Mouse (Mus musculus) layer of hippocampus, adult 2 months (tissue): ENCODE measurements around the gene Mab21l1. TPM values are rescaled to one million over a fixed set of nuclear protein-coding genes. Genes with fewer than 3 reads are reported as not detected.
A peak's percentile ranks its signal among the peaks of the same experiment; 100 is the strongest.

Experiments used
- DNase-seq, 2 experiments: peaks; one replicate each; pipeline ENCODE4 v3.0.0; 2022; ENCODE audit warnings: low spot score in 2 of 2
- H3K27ac ChIP-seq: fragments of 200-600 bp; 2 replicates; pipeline ENCODE4 v1.8.1; 2022
- H3K4me3 ChIP-seq: fragments of 200-600 bp; 2 replicates; pipeline ENCODE4 v1.8.1; 2022; ENCODE audit warnings: mild to moderate bottlenecking
- CTCF ChIP-seq: fragments of 200-600 bp; conservative IDR thresholded peaks from 2 replicates; pipeline ENCODE4 v1.8.1; 2022; ENCODE audit warnings: antibody characterized with exemption, mild to moderate bottlenecking, moderate library complexity
- total RNA-seq, 2 experiments: library from RNA; stranded (reverse); gene quantifications; 2 replicates each; pipeline ENCODE4 v1.2.3; 2021

Gene Mab21l1
- total RNA-seq, 2 experiments from 2014 or later: 0.64 to 0.77 TPM

DNA sequence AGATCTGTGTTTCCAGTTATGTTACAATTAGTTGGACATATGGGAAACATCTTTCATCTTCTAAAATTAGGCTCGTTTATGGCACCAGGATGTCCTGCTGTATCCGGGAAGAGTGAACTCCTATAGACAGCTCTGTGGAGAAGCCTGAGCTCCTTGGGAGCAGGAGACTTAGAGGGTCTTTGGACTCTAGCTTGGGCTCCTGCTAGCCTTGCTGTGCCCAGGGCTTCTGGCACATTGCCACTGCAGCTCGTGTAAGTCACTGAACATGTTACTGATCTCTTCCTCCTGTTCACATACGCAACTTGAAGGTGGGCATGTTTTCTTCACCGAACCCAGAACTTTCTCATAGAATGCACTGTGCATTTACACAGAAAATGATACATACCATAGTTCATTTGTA lies 9.9 kb downstream of the Mab21l1 start:
- H3K27ac ChIP-seq: no peak overlapping the region
- TF ChIP-seq CTCF: no peak
- no peak overlapping the region for H3K4me3 ChIP-seq
- no peak for DNase-seq

DNA sequence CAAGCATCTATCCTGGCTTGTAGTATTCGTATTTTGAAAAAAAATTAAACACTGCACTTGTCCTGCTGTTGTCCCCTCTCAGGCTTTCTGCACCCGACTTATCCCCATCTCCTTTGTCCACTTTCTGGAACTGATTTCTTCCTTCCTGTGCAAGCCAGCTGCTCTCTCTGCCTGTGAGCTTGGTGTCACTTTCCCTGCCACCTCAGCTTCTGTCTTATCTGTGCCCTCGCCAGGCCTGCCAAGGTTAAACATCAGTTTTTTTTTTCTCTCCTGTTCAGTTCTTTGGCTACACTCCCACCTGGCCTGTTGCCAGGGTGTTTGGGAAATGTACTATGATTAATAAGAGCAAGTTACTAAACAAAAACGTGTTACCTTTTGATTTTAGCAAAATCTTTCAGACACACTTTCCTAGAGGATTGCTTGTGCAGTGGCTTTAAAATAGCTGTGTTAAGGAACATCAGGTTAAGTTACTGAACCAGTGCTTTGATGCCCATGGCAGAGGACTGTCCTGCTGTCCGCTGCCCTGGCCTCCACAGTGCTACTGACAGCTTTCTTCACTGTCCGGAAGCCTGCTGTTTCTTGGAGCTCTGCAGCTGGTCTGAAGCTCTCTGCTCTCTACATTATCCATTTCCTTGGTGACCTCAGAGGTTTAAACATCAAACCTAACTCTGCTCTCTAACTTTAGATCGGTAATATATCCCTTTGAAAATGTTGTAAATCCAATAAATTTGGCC lies 11.7 kb downstream of the Mab21l1 start:
- peak overlapping the region; percentile 32; the same call in 1 of the 2 replicates for H3K27ac ChIP-seq
- no peak for DNase-seq
- no peak overlapping the region for H3K4me3 ChIP-seq
- no peak for TF ChIP-seq CTCF

DNA sequence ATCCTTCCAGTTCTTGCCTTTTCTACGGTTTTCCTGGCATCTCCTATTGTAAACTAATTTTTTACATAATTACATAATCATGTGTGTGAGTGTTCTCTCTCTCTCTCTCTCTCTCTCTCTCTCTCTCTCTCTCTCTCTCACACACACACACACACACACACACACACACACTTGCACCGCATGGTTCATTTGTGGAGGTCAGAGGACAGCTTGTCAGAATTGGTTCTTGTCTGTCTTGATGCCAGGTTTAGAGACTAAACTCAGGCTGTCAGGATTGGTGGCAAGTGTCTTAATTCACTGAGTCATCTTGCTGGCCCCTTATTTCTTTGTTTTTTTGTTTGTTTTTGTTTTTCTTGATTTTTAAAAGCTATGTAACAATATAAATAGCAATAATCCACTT lies 12.5 kb downstream of the Mab21l1 start:
- TF ChIP-seq CTCF: no peak
- Histone ChIP-seq H3K27ac (no peak overlapping the region), H3K4me3 (no peak overlapping the region)
- no peak for DNase-seq

DNA sequence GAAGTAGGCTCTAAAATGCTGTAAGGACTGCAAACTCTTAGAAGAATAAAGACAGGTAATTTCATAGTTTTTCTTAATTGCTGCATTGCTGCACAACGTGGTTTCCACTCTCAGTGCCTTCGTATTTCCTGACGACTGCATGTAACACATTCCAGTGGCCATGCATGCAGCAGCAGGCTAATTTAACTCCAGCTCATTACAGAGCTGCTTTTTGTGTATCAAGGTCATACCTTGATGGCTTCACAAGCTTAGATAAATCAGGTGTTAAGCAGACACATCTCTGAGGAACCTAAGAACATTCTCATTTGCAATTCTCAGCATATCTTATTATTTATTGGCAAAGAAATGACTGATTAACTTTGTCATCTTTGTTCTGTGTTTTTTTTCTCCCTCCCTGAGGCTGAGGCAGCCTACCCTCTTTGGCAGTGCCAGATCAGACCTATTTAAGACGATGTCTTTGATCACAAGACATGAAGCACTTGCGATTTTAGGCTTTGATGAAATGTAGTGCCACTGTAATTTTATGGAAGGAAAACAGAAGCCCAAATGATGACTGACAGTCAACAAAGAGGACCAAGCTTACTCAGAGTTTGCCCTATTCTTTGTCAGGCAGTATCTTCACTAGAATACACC lies 32.8 kb downstream of the Mab21l1 start:
- Histone ChIP-seq H3K4me3 (no peak overlapping the region), H3K27ac (no peak overlapping the region)
- DNase-seq: no peak
- no peak for TF ChIP-seq CTCF

DNA sequence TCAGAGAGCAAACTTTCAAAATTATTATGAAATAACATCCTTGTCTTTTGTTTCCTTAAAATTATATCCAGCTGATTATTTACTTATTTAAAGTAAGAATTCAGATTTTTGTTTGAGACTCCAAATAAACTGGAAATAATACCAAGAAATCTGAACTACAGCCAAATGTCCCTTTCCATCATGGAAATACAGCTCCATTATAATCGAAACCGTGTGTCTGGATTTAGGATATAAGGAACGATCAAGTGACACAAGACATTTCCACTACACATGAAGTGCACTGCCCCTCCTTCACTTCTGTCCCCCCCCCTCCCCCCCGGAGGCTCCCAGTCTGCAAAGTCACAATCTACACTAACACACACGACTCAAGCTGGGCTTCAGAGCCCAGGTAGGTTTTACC lies 33.8 kb downstream of the Mab21l1 start:
- H3K4me3 ChIP-seq: no peak overlapping the region
- DNase-seq: no peak
- H3K27ac ChIP-seq: no peak overlapping the region
- TF ChIP-seq CTCF: no peak

DNA sequence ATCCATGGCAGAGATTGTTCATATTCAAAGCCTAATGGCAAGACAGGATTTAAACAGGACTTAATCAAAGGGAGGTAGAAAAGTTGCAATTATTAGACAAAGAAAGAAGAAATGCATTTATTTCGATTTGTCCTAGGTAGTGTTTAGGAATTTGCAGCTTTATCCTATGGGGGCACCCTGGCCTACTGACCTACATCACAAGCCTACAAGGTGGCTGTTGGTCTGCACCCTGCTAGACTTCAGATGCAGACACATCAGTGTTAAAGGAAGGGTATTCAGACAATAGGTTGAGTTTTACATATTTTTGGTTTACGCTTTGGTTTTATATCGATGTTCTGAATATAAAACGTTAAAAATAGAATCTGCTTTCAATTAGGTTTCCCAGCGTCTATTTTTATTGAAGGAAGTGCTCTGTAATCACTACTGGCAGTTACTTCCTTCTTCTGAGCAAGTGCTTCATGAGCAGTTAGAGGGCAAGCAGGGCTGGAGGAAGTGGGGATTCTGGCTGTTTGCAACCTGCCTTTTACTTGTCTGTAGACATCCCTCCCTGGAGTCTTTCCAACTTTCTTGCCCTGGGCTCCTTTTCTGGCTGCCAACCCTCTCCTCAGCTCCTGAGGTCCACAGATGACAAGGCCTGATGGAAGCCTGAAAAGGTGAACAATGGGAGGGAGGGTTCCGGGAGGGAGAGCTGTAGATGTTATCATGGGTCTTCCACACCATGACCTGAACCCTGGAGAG lies 34.5 kb downstream of the Mab21l1 start:
- DNase-seq: no peak
- Histone ChIP-seq H3K4me3 (no peak overlapping the region), H3K27ac (no peak overlapping the region; the same call in 1 of the 2 replicates)
- TF ChIP-seq CTCF: no peak

DNA sequence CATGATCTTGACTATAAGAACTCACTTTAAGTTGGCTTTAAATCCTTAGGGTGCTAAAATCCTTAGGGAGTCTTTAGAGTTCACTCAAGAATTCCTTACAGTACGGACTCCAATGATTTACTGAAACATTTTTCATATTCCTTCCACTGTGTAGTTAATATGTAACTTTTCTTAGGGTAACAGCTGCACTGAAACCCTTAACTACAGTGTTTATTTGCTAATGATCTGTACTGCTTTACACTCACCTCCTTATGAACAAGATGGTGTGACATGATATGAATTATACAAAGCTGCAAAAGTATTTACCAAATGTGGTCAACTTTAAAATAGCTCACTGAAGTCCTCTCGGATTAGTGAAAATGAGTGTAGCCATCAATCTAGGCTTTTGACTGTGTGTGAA lies 35.8 kb downstream of the Mab21l1 start:
- no peak for TF ChIP-seq CTCF
- Histone ChIP-seq H3K4me3 (no peak overlapping the region), H3K27ac (no peak overlapping the region)
- DNase-seq: no peak

DNA sequence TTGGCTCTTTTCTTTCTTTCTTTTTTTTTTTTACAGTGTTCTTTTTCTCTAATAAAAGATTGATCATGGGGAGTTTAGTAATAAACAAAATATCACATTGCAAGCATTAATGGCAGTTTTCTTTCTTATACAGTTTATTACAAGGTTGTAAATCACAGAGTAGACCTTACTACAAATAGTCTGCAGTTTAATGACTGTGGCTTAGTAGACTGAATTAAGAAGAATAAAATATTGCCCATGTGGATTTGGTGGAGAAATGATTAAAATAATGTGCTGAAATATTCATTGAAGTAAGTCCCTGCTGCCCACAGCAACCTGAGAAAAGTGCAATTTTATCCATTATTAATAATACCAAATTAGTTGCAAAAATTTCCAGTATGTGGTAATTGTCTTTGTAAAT lies 37.3 kb downstream of the Mab21l1 start:
- Histone ChIP-seq H3K27ac (no peak overlapping the region), H3K4me3 (no peak overlapping the region)
- no peak for TF ChIP-seq CTCF
- no peak for DNase-seq

DNA sequence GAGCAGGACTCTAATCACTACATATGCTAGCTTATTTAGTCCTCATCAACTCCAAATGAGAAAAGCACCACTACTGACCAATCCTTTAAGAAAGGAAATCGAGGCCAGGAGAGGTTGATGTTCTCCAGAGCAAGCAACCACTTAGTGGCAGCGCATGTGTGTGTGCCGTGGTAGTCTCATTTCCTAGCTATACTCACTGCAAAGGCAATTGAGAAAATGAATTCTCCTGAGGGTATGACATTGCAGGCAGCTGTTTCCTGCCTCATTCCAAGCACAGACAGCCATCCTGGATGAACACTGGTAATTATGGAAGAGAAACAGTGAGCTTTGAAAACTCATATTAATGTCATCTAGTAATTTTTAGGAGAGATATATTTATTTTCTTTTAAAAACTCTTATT lies 42.6 kb downstream of the Mab21l1 start:
- DNase-seq: no peak
- H3K4me3 ChIP-seq: no peak overlapping the region
- H3K27ac ChIP-seq: no peak overlapping the region
- TF ChIP-seq CTCF: no peak

DNA sequence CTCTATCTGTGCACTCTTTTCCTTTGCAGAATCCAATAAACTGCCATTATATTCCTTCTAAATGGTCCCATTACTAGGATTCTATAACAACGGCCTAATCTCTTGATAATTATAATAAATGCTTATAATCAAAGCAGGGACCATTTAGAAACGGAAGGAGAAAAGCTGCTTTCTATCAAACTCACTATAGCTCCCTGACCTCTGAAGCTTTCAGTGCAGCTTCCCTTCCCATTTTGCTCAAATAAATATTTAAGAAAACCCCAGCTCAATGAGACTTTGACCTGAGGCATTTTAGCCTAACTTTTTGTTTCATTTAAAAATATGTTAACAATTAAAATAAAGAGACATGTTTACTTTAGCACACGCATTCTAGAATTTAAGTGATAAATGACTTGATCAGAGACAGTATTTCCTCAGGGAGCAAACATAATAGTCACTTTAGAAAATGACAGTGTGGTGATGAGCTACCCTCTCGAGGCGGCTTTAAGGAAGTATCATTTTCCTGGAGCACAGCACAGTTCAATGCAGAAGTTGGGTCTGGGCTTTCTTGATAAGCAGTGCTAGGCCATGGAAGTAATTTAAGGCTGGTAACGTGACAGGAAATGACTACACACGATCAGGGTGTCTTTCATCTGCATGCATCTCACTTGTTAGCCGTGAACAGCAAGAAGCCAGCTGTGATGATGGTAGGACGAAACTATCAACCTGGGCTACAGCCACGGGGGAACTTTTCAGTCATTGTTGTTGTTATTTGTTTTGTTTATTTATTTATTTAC lies 46.4 kb downstream of the Mab21l1 start:
- DNase-seq: no peak
- no peak for TF ChIP-seq CTCF
- no peak overlapping the region for H3K4me3 ChIP-seq
- H3K27ac ChIP-seq: no peak overlapping the region

DNA sequence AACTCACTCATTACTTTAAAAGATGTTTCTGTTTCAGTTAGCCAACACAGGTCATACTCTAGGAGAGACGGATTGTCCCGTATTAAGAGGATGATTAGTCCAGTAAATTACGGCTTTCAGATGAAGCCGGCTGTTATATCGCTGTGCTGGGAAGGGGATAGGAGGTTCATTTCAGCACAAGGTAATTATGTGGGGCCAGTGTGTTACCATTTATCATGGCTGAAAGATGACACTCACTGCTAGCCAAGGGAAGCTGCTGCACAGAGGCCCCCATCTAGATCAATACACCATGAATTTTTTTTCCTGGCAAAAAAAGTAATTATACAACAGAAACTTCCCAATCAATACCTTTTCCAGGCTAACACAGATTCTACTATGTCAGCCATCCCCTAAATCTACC lies 47.9 kb downstream of the Mab21l1 start:
- DNase-seq: no peak

More for the DNA sequence above, 47.9 kb downstream of the Mab21l1 start:
- Histone ChIP-seq H3K27ac (no peak overlapping the region), H3K4me3 (no peak overlapping the region)
- TF ChIP-seq CTCF: no peak
